In the genomic region with DNA sequence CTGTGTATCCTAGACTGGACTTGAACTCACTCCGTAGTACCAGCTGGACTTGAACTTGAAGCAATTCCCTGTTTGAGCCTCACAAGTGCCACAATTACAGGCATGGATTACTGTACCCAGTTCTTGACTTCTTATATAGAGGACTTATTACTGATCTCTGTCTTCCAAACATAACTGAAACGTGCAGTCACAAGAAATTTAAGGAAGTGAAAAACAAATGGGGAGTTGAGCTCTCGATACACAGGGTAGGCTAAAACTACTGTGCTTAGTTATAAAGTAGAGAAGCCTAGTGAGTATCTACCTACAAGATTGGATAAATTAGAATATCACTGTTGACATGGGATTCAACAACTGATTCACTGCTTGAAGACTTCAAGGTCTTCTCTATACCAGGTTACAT, we compare ENCODE assay signal across 35 mouse cellular contexts.
"Had no signal": no experiment of that assay in that cellular context is flagged by ENCODE, and none has a peak within 500 bp of the region (broad histone marks: within the 10 kb centered on the region; RNA-seq: fewer than 3 reads in every experiment).

No protein-coding gene starts in this region.

- H3K9me3 ChIP-seq: heart, embryonic 10.5 days; heart, embryonic 12.5 days; heart, embryonic 13.5 days; heart, embryonic 15.5 days; hindbrain, embryonic 10.5 days; hindbrain, embryonic 12.5 days; hindbrain, embryonic 13.5 days; hindbrain, embryonic 15.5 days; intestine, embryonic 15.5 days; kidney, embryonic 15.5 days had no signal

- H3K27ac ChIP-seq: heart, embryonic 10.5 days; heart, embryonic 13.5 days; heart, embryonic 15.5 days; hindbrain, embryonic 10.5 days; hindbrain, embryonic 12.5 days; hindbrain, embryonic 13.5 days; hindbrain, embryonic 14.5 days; hindbrain, embryonic 15.5 days; hindbrain, postnatal 0 days; intestine, embryonic 15.5 days; kidney, embryonic 15.5 days; kidney, postnatal 0 days; left cerebral cortex, adult 2 months had no signal

- H3K4me2 ChIP-seq: heart, embryonic 11.5 days; heart, embryonic 12.5 days; heart, embryonic 13.5 days; heart, embryonic 15.5 days; hindbrain, embryonic 12.5 days; hindbrain, embryonic 13.5 days; hindbrain, embryonic 14.5 days; hindbrain, embryonic 15.5 days; intestine, embryonic 15.5 days; kidney, embryonic 15.5 days had no signal

- DNase-seq: heart, postnatal 10 days; heart, postnatal 14 days; heart, postnatal 36 days; heart, postnatal 4 days; kidney, adult 11 months; kidney, adult 18-20 months; kidney, adult 2 months; kidney, adult 8-10 months; kidney, adult 9 months; kidney, postnatal 10 days; kidney, postnatal 14 days; kidney, postnatal 25 days; kidney, postnatal 36 days; kidney, postnatal 4 days; layer of hippocampus, adult 9-11 months; layer of hippocampus, postnatal 36 days had no signal

- H3K4me3 ChIP-seq: heart, embryonic 10.5 days; heart, embryonic 12.5 days; heart, embryonic 13.5 days; heart, embryonic 15.5 days; hindbrain, embryonic 10.5 days; hindbrain, embryonic 12.5 days; hindbrain, embryonic 13.5 days; hindbrain, embryonic 15.5 days; intestine, embryonic 15.5 days; kidney, embryonic 15.5 days; left cerebral cortex, adult 2 months had no signal

- H3K27me3 ChIP-seq: heart, embryonic 12.5 days; heart, embryonic 13.5 days; heart, embryonic 15.5 days; hindbrain, embryonic 12.5 days; hindbrain, embryonic 13.5 days; hindbrain, embryonic 15.5 days; intestine, embryonic 15.5 days; kidney, embryonic 15.5 days had no signal

- H3K4me1 ChIP-seq: heart, embryonic 10.5 days; heart, embryonic 15.5 days; hindbrain, embryonic 10.5 days; hindbrain, embryonic 12.5 days; hindbrain, embryonic 13.5 days; hindbrain, embryonic 15.5 days; intestine, embryonic 15.5 days had no signal

- H3K9ac ChIP-seq: heart, embryonic 12.5 days; heart, embryonic 13.5 days; heart, embryonic 15.5 days; hindbrain, embryonic 12.5 days; hindbrain, embryonic 13.5 days; hindbrain, embryonic 14.5 days; hindbrain, embryonic 15.5 days; intestine, embryonic 15.5 days; kidney, embryonic 15.5 days had no signal

- ATAC-seq: hindbrain, embryonic 16.5 days; hindbrain, postnatal 0 days; inflammation-experienced regulatory T-cells, adult 6 months; intestine, embryonic 15.5 days; intestine, embryonic 16.5 days; intestine, postnatal 0 days had no signal
